Mouse (Mus musculus) forebrain, embryonic 15.5 days (tissue): ENCODE data around the gene Itsn1. TPM values are rescaled to one million over a fixed set of nuclear protein-coding genes. Genes with fewer than 3 reads are reported as not detected.
A peak's percentile ranks its signal among the peaks of the same experiment; 100 is the strongest.

Experiments used
- ATAC-seq: fragments of 200-750 bp; cut with Nextera tagmentation; replicated peaks from 2 replicates; pipeline ENCODE4 v1.8.0; 2017; ENCODE audit warnings: mild to moderate bottlenecking, moderate TSS enrichment, moderate library complexity
- H3K27ac ChIP-seq: fragments of 300-500 bp; sonication (generic); replicated peaks from 2 replicates; pipeline ENCODE4 v1.5.1; 2015; ENCODE audit warnings: mild to moderate bottlenecking, inconsistent platforms
- H3K27me3 ChIP-seq: fragments of 300-500 bp; sonication (generic); 2 replicates; pipeline ENCODE4 v1.6.1; 2015; ENCODE audit warnings: inconsistent platforms
- H3K36me3 ChIP-seq: fragments of 300-500 bp; sonication (generic); 2 replicates; pipeline ENCODE4 v1.6.1; 2015; ENCODE audit warnings: mild to moderate bottlenecking, inconsistent platforms
- H3K4me1 ChIP-seq: fragments of 300-500 bp; sonication (generic); 2 replicates; pipeline ENCODE4 v1.6.1; 2015; ENCODE audit warnings: inconsistent platforms
- H3K4me2 ChIP-seq: fragments of 300-500 bp; sonication (generic); replicated peaks from 2 replicates; pipeline ENCODE4 v1.6.1; 2015; ENCODE audit warnings: mild to moderate bottlenecking, inconsistent platforms
- H3K4me3 ChIP-seq: fragments of 300-500 bp; sonication (generic); 2 replicates; pipeline ENCODE4 v1.5.1; 2015; ENCODE audit warnings: mild to moderate bottlenecking, inconsistent platforms
- H3K9ac ChIP-seq: fragments of 300-500 bp; sonication (generic); replicated peaks from 2 replicates; pipeline ENCODE4 v1.6.1; 2015; ENCODE audit warnings: mild to moderate bottlenecking, inconsistent platforms
- H3K9me3 ChIP-seq: fragments of 300-500 bp; sonication (generic); 2 replicates; pipeline ENCODE4 v1.6.1; 2016; ENCODE audit warnings: inconsistent platforms
- WGBS: fragments of 180-500 bp; shearing (Covaris S2); methylation state at CpG from one replicate; pipeline ENCODE4 v1.1.7; 2015; ENCODE audit warnings: mixed read lengths; 5-methylcytosine and 5-hydroxymethylcytosine counted together
- polyA plus RNA-seq: library from polyadenylated mRNA; unstranded; fragments of >200 nt; fragmentation: Nextera tagmentation; extraction: Ambion mirVana; gene quantifications from 2 replicates; pipeline ENCODE4 v1.2.1, GENCODE M21; 2015

Itsn1 gene
- polyA plus RNA-seq, 1 experiment from 2014 or later = 86.7 TPM

DNA sequence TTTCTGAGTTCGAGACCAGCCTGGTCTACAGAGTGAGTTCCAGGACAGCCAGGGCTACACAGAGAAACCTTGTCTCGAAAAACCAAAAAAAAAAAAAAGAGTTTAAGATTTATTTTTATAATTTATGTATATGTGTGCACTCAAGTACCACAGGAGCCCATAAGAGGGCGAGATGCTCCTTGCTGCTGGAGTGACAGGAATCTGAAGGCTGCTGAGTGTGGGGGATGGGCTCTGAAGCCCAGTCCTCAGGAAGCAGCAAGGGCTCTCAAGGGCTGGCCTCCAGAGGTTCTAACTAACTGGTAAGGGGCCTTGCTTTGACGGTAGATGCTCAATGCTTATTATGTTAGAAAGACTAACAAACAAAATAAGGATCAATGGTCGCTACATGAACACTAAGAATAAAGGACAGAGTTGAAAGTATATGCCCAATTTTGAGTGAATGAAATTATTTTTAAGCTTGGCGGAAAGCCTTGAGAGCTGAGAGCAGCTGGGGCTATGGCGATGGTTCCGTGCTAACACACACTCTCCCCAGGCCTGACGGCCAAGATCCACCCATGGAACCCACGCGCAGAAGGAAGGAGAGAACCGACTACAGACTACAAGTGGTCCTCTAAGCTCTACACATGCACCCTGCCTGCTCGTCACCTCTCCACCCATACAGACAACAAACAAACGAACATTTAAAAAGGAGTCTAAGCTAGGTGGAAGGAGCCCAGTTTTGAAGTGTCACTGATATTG lies 24.3 kb upstream of the Itsn1 start:
- H3K4me3 ChIP-seq = no peak overlapping the region
- H3K4me2 ChIP-seq = no peak overlapping the region
- no peaks in the 10 kb centered on the region for H3K4me1 ChIP-seq
- no peak overlapping the region for H3K9ac ChIP-seq
- 85% methylated on average over 14 of the region's 14 CpGs for WGBS
- H3K27ac ChIP-seq = no peak overlapping the region
- H3K9me3 ChIP-seq = no peaks in the 10 kb centered on the region
- H3K27me3 ChIP-seq = no peaks in the 10 kb centered on the region
- no peak for ATAC-seq
- H3K36me3 ChIP-seq = peaks cover 72% of the 10 kb centered on the region

DNA sequence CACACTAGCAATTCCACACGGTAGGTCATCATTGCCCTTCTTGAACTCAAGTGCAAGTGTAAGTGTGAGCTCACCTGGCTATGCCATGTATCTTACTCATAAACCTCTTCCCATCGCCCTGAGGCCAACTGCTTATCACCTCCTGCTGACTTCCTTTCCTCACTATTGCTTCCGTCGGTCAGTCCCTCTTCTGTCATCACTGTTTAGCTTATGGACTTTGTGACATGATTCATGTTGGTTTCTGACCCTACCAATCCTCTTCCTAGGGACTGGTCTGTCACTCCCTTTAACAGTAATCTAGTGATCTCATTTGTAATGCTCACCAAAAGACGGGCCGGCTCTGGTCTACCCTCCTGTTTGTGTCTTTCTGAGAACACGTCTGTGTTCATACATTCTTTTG lies 18.8 kb upstream of the Itsn1 start:
- H3K4me3 ChIP-seq = no peak overlapping the region
- 93% methylated on average over 7 of the region's 7 CpGs for WGBS
- no peaks in the 10 kb centered on the region for H3K4me1 ChIP-seq
- peaks cover 56% of the 10 kb centered on the region for H3K36me3 ChIP-seq
- no peaks in the 10 kb centered on the region for H3K27me3 ChIP-seq
- H3K27ac ChIP-seq = no peak overlapping the region
- H3K9ac ChIP-seq = no peak overlapping the region
- no peaks in the 10 kb centered on the region for H3K9me3 ChIP-seq
- no peak overlapping the region for H3K4me2 ChIP-seq
- no peak for ATAC-seq

DNA sequence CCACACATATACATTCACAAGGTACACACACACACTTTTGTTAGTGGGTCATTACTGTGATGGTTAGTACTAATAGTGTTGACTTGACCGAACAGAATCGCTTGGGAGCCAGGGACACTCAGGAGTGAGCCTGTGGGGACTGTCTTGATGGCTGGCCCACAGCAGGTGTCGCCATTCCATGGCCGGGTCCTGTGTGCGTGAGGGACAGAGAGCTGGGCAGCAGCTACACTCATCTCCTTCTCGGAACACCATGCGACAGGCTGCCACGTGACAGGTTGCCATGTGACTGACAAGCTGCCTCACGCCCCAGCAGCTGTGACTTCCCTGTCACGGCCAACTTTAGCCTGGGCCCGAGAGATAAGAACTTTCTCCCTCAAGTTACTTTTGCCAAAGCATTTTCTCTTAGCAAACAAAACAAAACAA lies 12.1 kb upstream of the Itsn1 start:
- Histone ChIP-seq H3K4me3 (no peak overlapping the region), H3K9me3 (no peaks in the 10 kb centered on the region), H3K4me2 (no peak overlapping the region), H3K27me3 (no peaks in the 10 kb centered on the region), H3K27ac (no peak overlapping the region), H3K4me1 (no peaks in the 10 kb centered on the region), H3K9ac (no peak overlapping the region), H3K36me3 (peaks cover 37% of the 10 kb centered on the region)
- no peak; the same call in 1 of the 2 replicates for ATAC-seq
- WGBS = 84% methylated on average over 11 of the region's 11 CpGs

DNA sequence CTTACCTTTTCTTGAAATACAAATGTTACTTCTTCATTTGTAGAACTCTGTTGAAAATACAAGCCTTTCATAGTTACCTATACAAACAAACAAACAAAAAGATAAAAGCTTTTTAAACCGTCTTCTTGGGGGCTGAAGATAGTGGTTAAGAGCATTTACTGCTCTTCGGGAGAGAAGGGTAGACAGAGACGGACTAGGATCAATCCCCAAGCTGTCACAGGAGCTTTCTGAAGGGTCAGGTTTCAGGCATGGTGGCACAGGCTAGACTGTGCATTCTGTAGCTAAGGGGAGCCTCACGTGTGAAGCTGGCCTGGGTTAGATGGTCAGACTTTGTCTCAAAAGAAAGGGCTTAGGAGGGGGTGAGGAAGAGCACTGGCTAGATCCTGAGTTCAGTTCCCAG lies 11.7 kb upstream of the Itsn1 start:
- Histone ChIP-seq H3K27ac (no peak overlapping the region), H3K4me1 (no peaks in the 10 kb centered on the region), H3K9me3 (no peaks in the 10 kb centered on the region), H3K9ac (no peak overlapping the region), H3K27me3 (no peaks in the 10 kb centered on the region), H3K4me2 (no peak overlapping the region), H3K4me3 (no peak overlapping the region), H3K36me3 (peaks cover 33% of the 10 kb centered on the region)
- no peak for ATAC-seq
- 91% methylated on average over 4 of the region's 4 CpGs for WGBS

DNA sequence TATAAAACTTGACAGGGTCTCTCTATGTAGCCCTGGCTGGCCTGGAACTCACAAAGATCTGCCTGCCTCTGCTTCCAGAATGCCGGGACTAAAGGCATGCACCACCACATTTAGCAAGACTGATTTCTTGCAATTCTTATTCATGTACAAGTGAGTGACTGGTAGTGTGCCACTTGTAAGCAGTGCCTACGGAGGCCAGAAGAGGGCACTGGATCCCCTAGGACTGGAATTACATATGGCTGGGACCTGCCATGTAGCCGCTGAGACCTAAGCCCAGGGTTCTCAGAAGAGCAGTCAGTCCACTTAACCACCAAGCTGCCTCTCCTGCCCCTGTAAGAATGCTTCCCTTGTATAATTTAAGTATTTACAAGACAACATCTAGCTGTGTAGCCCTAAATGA lies 4.8 kb upstream of the Itsn1 start:
- no peak overlapping the region for H3K4me2 ChIP-seq
- 43% methylated on average over 3 of the region's 3 CpGs for WGBS
- H3K27me3 ChIP-seq = no peaks in the 10 kb centered on the region
- H3K36me3 ChIP-seq = peaks cover 16% of the 10 kb centered on the region
- no peaks in the 10 kb centered on the region for H3K9me3 ChIP-seq
- H3K27ac ChIP-seq = no peak overlapping the region
- H3K4me3 ChIP-seq = no peak overlapping the region
- no peak for ATAC-seq
- no peak overlapping the region for H3K9ac ChIP-seq
- H3K4me1 ChIP-seq = peaks cover 21% of the 10 kb centered on the region

GRCm38 (mm10) chr16:91727433-91727832 lies 1.6 kb upstream of the Itsn1 start:
- Histone ChIP-seq H3K4me3 (peak overlapping the region; percentile 99), H3K27me3 (no peaks in the 10 kb centered on the region), H3K4me1 (peaks cover 38% of the 10 kb centered on the region), H3K9ac (no peak overlapping the region), H3K4me2 (peak overlapping the region; percentile 54), H3K27ac (0 out of 2 replicates have a peak overlapping the region, but pooled peaks have one; percentile 98), H3K9me3 (no peaks in the 10 kb centered on the region), H3K36me3 (peaks cover 10% of the 10 kb centered on the region; the same call in 1 of the 2 replicates)
- ATAC-seq = no peak
- WGBS = 91% methylated on average over 15 of the region's 15 CpGs

GRCm38 (mm10) chr16:91728123-91729065 lies 687 bp upstream of the Itsn1 start, which contains the start of gene Cryzl1:
Cryzl1 (minus strand) TSS chr16:91728975.
- peak; percentile 95 for ATAC-seq
- Histone ChIP-seq H3K4me3 (peak within 1 kb of the TSS; percentile 99), H3K9ac (peak within 1 kb of the TSS; percentile 98), H3K9me3 (no peaks in the 10 kb centered on the region), H3K4me2 (peak within 1 kb of the TSS; percentile 68), H3K36me3 (peaks cover 10% of the 10 kb centered on the region; the same call in 1 of the 2 replicates), H3K4me1 (peaks cover 46% of the 10 kb centered on the region), H3K27me3 (no peaks in the 10 kb centered on the region), H3K27ac (peak within 1 kb of the TSS; percentile 98)
- WGBS = 2% methylated on average over 45 of the region's 46 CpGs

DNA sequence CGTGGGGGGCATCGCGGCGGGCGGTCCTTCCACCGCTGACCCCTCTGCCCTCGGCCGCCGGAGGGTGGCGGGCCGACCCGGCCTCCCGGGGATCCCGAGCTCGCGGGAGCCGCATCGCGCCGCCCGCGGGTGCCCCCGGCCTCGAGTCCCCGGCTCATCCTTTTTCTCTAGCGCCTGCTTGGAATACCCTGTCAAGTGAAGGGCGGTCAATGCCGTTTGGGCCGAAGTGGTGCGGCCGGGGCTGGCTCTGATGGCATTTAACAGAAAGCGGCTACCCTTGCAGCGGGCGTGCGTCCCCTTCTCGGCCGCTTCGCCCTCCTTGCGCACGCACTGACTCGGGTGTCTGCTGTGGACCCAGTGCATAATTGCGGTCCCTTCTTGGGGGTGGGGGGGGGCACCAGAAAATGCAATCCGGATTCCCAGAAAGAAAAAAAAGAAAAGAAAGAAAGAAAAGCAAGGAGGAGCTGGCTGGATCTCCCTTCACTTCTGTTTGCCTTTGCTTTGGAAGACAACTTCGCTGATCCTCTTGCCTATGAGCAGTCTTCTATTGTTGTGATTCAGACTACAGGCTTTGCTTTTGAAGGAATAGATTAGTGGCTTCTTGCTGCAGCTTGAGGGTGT lies 850 bp downstream of the Itsn1 start:
- Histone ChIP-seq H3K36me3 (0 out of 2 replicates have a peak, but pooled peaks cover 3% of the 10 kb centered on the region), H3K27ac (peak overlapping the region; percentile 98), H3K9ac (peak overlapping the region; percentile 98), H3K4me3 (peak overlapping the region; percentile 99), H3K9me3 (no peaks in the 10 kb centered on the region), H3K4me2 (peak overlapping the region; percentile 68), H3K27me3 (no peaks in the 10 kb centered on the region), H3K4me1 (peaks cover 56% of the 10 kb centered on the region)
- no peak for ATAC-seq
- WGBS = under 1% methylated on average over 44 of the region's 44 CpGs

GRCm38 (mm10) chr16:91730446-91730845 lies 1.4 kb downstream of the Itsn1 start:
- Histone ChIP-seq H3K4me2 (peak overlapping the region; percentile 68), H3K9me3 (no peaks in the 10 kb centered on the region), H3K27me3 (no peaks in the 10 kb centered on the region), H3K4me3 (peak overlapping the region; percentile 99), H3K27ac (peak overlapping the region; percentile 98), H3K9ac (peak overlapping the region; percentile 98), H3K36me3 (0 out of 2 replicates have a peak, but pooled peaks cover 3% of the 10 kb centered on the region), H3K4me1 (peaks cover 61% of the 10 kb centered on the region)
- ATAC-seq = no peak
- under 1% methylated on average over 11 of the region's 11 CpGs for WGBS

- ATAC-seq = no peak
- H3K4me1 ChIP-seq = peaks cover 66% of the 10 kb centered on the region
Observed at GRCm38 (mm10) chr16:91732816-91733215, 3.7 kb downstream of the Itsn1 start.

GRCm38 (mm10) chr16:91734771-91735170 lies 5.7 kb downstream of the Itsn1 start:
- Histone ChIP-seq H3K27ac (no peak overlapping the region), H3K9ac (no peak overlapping the region), H3K9me3 (no peaks in the 10 kb centered on the region), H3K27me3 (no peaks in the 10 kb centered on the region), H3K36me3 (no peaks in the 10 kb centered on the region), H3K4me1 (peaks cover 72% of the 10 kb centered on the region), H3K4me3 (no peak overlapping the region), H3K4me2 (no peak overlapping the region)
- 62% methylated on average over 5 of the region's 5 CpGs for WGBS
- ATAC-seq = no peak

More at GRCm38 (mm10) chr16:91732816-91733215, 3.7 kb downstream of the Itsn1 start:
- no peak overlapping the region for H3K4me3 ChIP-seq
- no peaks in the 10 kb centered on the region for H3K9me3 ChIP-seq
- H3K27ac ChIP-seq = no peak overlapping the region
- 84% methylated on average over 2 of the region's 2 CpGs for WGBS
- H3K27me3 ChIP-seq = no peaks in the 10 kb centered on the region
- no peak overlapping the region for H3K9ac ChIP-seq
- no peaks in the 10 kb centered on the region for H3K36me3 ChIP-seq
- H3K4me2 ChIP-seq = peak overlapping the region; percentile 68; the same call in 1 of the 2 replicates
